Mouse (Mus musculus) retina, adult 2 months (tissue): ENCODE measurements around the gene Atxn7l1.
"Not testable (repeated sequence)": the region's sequence is repeated elsewhere in the genome, so short reads cannot be mapped to it uniquely, and the experiment has no call there.

Source experiments
- DNase-seq: peaks from one replicate; pipeline ENCODE4 v3.0.0-alpha.2; 2012; ENCODE audit warnings: low read depth, low spot score

Atxn7l1 gene

DNA sequence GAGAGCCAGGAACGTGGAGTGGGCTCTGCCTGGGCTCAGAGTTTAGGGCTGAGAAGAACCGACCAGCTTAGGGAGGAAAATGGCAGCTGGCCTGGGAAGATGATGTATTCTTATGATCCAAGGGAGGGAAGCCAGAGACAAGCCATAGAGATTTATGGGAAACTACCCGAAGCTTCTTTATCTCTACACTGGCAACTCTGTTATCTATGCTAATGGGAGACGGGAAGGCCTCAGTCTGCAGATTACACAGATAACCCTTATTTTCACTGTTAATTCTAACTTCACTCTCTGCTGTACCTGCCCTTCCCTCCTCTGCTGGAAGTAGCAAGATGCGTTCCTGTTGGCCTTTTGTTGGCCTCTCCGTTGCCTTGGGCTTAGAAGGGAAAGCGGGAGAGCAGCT, 5.6 kb downstream of the Atxn7l1 start:
- DNase-seq = no peak

DNA sequence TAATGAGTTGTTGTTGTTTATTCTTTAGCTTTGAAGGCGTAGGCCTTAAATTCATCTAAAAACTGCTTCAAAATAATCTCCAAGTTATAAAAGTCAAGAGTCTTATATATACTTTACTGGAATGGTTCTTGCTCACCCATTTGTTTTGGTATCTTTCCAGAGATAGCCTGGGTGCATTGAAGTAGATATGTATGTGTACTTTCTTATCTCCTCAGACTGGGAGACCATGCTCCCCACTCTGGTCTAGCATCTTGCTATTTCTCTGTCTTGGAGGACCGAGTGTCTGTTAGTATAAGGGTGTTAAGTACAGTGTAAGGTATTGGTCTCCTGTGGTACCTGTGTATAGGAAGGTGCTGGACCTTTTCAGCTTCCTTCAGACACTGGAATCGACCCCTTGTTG, 6.4 kb downstream of the Atxn7l1 start:
- no peak for DNase-seq

DNA sequence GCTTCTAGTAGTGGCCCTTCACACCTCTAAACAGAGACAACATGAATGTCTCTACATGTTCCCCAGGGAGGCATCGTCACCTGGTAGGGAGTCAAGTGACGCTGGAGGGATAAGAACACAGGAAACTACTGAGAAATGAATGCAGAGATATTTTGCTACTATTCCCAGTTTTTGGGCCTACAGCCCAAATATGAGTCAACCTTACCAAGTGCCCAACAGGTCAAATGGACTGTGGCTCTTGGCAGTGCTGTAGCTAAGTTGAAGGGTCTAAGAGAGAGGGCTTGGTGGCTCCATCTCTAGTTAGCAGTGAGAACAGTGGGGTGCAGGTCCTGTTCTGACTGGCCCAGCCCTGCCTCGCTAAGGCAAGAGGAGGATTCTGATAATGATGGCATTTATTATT, 7.2 kb downstream of the Atxn7l1 start:
- no peak for DNase-seq

DNA sequence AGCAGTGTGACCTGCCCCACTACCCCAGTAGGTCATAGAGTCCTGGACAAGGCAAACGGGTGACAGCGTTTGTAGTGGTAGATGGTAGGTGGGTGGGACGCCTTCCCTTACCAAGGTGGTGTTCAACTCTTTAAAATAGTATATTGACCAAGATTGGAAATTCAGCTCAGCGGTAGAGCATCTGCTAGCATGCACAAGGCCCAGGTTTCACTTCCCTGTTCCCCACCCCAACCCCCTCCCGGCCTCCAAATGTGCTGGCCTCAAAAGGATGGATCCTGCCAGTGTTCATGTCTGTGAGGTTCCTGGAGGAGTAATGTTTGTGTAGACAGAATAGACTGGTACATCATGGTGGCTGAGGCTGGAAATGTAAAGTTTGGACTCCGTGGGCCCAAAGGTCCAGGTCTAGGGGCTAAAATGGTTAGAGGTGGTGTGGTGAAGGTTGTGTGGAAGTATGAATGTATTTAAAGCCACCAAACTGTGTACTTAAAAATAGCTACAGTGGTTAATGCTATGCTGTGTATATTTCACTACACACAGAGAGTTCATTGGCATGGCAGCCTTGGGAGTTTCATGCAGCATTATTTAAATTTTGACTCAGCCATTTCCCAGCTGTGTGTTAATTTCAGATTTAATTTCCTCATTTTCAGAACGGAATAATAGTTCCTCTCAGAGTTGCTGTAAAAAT, 9.0 kb downstream of the Atxn7l1 start:
- no peak for DNase-seq

DNA sequence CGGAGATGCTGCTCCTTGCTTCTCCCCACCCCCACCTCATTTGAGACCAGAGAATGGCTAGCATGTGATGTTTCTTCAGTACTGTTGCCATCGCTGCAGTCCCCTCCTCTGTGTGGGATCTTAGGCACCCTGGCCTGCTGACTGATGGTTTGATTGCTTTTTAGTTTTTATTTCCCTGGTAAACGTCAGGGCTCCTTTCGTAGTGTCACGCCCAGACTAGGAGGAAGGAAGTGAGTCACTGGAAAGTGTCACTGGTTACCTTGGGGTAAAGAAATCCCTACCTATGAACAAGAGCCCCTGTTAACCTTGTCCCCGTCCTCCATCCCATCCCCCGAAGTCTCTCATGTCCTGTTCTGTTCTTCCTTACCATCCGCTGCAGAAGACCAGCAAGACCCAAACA, 10.8 kb downstream of the Atxn7l1 start:
- no peak for DNase-seq

DNA sequence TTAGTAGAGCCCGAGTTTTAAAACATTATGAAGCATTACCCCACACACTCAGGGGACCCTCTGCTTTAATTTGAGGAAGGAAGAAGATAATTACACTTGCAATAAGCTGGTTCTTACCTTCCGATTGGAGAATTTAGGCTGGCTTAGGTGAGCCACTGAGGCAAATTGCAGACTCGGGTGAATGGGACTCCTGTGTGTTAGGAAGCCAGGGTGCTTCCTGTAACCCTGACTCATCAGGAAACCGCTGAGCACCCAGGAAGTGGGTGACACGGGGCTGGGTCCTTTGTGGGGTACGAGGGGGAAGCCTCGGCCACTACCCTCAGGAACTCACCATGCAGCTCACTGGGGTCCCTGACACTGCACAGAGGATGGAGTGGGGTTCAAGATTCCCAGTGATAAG, 12.9 kb downstream of the Atxn7l1 start:
- no peak for DNase-seq

DNA sequence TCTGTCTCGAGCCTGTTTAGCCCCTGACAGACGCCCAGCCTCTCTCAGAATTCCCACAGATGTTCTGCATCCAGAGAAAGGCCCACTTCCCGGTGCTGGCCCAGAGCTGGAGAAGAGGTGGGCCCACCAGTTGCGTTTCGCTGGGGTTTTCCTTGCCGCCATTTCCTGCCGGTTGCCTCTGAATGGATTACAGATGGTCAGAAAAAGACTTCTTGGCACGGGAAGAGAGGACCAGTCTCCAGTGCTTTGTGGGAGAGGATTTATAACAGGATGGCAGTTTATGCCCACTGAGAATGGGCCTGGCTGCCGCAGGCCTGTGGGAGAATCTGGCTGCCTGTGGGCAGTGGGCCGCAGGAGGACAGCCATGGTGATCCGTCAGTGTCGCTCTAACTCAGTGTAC, 15.0 kb downstream of the Atxn7l1 start:
- no peak for DNase-seq

DNA sequence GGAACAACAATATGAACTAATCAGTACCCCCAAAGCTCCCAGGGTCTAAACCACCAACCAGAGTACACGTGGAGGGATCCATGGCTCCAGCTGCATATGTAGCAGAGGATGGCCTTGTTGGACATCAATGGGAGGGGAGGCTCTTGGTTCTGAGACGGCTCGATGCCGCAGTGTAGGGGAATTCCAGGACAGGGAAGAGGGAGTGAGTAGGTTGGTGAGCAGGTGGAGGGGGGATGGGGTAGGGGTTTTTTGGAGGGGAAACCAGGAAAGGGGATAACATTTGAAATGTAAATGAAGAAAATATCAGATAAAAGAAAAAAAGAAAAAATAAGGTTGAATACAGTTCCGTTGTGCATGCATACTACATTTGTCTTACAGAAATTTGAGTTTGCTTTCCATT, 16.5 kb downstream of the Atxn7l1 start:
- DNase-seq = not testable (repeated sequence)

DNA sequence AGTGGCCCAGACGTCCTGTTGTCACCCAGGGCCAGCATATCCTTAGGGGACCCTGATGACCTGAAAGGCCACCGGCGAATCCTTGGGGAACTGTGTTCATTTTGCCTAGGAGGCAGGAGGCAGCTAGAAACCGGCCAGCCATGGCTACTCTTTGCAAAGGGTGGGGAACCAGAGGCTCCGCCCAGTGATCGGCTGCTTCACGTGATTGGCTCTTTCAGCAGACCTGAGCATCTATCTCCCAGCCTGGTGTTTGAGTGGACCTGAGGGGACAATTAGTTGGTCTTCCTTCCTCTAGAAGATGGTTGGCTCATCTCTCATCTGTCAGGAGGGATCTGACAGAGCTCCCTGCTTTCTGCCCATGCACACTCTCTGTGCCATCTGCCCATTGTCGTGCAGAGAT, 19.2 kb downstream of the Atxn7l1 start:
- DNase-seq = no peak

DNA sequence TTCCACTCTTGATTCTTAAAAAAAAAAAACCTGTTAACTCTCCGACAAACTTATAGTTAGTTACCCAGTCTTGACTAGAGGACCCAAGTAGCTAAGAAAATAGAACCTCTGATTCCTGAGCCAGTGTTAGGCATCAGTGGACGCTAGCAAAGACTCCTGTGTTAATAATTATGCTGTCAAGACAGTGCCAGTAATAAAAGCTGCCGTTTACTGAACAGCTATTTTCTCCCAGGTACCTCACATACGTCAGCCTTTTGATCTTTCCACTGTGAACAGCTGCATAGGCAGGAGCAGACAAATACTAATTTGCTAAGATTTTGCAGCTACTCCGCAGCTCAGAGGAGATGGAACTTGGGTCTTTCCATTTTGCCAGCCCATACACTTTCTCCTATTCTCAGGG, 20.1 kb downstream of the Atxn7l1 start:
- DNase-seq = no peak

DNA sequence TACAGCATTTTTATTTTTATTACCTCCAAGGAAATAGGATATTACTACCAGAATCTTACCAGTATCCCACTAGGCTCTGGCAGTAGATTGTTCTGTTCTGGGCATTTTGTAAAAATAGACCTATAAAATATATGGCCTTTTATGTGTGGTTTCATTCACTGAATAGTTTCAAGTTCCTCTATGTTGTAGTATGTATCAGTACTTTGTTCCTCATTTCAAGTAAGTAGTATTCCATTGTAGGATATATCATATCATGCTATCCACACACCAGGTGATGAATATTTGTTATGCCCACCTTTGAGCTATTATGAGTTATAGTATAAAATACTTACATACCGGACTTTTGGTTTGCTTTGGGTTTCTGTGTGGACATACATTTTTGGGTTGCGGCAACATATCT, 21.0 kb downstream of the Atxn7l1 start:
- no peak for DNase-seq

DNA sequence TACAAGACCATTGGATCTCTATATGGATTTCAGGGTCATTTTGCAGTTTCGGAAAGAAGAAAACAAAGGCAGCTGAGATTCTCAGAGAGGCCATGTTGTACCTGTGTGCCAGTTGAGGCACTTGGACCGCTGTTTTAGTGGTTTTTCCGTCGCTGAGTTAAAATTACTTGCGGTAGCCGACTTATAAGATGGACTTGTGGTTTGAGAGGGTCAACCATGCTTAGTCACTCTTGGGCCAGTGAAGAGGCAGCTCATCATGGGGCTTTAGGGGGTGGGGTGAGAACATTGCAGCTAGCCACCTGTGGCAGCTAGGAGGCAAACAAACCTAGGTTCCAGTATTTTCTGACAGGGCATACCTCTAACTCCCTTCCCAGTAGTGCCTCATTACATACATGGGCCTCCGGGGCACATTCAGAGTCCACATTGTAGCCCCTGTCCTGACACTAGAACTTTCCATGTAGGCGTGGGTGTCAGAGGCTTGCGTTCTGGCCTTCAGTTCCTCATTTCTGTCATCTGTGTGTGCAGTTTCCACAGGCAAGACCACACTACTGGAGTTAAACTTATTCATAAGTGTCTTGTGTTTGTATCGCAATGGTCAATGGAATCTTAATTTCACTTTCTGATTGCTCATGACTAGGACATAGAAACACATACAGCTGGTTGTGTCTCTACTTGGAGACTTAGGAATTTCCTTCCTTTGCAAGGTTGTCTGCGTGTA, 22.4 kb downstream of the Atxn7l1 start:
- DNase-seq = no peak

DNA sequence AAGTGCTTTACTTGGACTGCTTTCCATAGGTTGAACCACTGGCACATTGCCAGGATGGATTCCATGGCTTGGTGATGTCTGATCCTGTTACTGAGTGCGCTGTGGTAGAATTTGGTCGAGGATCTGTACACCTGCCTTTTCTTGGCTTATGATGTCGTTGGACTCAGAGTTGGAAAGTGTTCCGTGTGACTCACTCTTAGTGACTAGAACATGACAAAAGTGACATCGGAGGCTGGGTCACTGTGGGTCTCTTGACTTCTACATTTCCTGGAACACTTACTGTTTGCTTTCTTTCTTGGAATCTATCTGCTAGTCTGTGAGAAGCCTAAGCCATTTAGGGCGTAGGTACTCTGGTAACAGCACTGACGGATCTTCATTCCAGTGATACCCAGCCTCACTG, 23.3 kb downstream of the Atxn7l1 start:
- DNase-seq = no peak

DNA sequence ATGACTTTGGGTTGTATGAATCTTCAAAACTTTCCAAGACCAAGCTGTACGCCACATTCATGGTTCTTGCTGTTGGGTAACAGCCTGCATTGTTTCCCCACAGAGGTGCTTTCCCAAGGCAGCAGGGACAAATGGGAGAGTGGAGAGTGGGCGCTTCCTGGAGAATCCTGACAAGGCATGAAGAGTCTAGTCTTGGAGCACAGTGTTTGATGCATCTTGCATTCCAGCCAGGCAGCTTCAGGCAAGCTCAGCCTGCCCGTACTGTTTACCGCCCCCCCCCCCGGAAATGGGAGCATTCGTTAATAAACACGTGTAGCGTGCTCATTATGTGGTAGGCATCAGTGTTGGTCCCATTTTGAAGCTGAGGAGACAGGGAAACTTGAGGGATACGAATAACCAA, 25.4 kb downstream of the Atxn7l1 start:
- DNase-seq = no peak

DNA sequence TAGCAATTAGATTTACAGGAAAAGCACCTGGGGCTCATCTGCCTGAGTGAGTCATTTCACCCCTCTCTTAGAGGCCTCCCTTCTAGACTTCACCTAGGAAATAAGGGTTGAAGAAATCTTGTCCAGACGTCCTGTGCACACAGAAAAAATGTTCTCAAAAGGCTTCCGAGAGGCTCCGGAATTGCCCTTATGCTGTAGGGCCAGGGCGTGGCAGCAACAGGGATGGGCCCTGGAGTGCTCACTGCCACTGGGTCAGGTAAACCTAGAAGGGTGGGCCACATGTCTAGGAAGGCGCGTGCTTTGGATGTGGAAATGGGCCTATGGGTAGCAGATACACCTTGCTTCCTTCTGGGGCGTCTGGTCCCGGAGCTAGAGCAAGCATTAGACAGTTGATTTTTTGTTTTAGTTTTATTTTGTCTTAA, 26.2 kb downstream of the Atxn7l1 start:
- DNase-seq = no peak

DNA sequence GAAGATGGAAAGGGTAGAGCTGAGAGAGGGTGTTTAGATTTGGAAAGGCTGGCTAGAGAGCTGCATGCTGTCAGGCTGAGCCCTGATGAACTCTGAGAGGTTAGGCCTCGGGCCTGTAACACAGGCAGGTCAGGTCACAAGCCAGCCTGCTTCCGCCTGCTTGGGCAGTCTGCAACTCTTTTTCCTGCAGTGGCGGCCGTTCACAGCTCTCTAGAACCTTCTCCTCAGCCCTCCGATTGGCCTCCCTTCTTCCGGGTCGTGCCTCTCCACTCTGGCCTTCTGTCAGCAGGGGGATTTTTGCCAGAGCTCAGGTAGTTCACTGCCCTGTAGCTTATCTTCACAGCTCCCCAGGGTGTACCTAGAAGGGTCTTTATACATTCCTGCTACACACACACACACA, 26.7 kb downstream of the Atxn7l1 start:
- DNase-seq = no peak

DNA sequence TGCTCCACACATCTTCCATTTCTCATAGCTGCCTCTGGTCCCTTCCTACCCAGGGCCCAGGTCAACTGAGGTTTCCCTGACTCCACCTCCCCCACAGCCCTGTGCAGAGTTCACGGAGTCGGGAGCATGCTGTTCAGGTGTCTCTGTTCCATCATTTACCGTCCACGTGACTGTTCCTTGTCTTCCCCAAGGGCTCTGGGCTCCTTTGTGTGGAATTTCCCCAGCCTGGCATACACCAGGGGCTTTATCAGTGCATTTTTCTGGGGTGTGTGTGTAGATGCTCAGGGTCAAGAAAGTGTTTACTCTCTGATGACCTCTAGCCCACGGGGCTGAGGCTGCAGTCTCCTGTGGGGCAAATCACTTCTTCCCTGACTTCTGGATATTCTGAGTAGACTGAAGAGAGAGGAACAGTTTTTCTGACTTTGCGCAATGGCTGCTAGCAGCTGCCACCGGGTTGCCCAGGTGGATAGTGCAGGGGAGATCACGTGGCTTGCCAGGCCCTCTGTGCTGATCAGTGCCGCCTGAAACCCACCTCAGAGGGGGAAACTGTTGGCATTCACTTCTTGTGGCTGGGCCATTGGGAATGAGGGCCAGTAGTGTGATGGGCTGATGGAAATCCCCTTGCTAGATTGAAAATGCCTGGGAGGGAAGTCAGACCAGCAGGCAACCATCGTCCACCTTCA, 27.3 kb downstream of the Atxn7l1 start:
- no peak for DNase-seq

DNA sequence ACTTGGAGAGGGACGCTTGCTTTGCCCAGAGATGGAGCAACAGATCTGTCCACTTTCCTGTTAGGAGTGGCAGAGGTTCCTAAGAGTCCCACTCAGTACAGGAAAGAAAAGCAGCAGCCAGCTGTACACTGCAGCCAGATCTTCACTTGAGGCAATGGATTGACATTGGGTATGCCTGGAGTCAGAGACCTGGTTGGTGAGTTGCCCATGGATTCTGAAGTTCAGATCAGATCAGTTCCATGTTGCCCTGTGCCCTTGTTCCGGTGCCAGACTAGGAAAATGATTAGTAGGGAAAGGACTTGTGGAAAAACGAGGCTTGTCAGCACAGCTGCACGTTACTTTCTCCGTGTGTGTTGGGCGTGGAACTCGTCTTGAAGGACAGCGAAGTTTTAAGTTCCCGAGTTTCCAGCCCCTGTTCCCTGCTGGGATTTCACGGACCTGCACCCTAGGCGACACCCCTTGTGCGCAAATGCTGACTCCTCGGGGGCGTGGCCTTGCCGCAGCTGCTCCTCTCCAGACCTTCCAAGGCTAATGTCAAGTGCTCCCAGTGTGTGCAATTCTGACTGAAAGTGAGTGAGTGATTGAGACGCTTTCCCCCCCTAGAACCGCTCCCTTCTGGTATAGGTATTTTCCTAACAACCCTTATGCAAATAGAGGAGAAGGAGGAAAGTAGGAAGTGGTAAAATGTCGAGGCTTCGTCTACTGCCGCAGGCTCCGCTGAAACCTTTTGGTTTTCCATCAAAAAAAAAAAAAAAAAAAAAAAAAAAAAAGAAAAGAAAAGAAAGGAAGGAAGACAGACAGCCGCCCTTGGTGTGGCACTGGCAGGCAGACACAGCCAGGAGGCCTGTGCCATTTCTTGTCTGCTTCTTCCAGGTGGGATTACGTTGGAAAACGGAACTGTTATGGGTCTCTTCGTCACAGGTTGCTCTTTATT, 28.4 kb downstream of the Atxn7l1 start:
- no peak for DNase-seq

DNA sequence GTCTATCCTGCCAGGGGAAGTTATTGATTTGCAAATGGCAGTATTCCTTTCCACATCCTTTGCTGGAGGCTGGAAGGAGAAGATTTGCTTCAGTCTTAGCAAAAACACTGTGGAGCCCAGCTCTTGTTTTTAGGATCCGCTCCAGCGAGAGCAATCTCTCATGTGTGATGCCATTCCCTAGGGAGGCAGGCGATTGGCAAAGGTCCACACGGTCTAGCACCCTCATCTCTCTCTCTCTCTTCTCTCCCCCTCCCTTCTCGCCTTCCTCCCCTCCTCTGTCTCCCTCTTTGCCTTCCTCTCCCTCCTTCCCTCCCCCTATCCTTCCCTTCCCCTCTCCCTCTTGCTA, 29.0 kb downstream of the Atxn7l1 start:
- no peak for DNase-seq

DNA sequence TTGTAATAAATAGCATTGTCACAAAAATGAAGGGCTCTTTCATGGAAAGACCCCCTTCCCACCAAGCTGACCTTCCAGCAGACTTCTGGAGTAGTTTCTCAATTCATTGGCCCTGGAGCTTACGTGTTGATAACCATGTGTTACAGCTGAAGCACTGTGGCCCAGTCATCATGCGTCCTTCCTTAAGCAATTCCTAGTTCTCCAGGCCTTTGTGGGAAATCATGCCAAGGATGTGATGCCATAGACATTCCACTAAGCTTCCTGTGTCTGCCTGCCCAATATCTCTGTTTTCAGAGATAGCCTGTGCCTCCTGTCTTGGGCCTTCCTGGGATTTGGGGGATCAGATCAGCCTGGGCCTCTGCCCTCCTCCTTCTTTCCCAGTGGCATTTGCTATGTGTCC, 32.9 kb downstream of the Atxn7l1 start:
- DNase-seq = no peak

DNA sequence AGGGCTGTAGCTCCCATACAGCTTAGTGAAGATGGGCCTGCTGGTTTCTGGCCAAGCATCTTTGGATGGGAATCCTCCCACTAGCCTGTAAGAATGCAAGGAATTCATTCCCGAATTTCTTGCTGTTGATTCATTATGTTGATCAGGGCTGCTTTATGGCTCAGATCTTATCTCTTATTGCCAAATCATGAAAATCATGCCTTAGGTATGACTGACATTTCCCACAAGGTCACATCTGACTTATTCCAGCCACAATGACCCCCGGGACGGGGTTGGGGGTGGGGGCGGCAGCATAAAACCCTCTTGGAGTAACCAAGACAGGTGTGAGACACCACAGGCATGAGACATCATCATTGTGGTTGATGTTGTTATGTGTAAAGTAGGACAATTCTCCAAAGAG, 34.4 kb downstream of the Atxn7l1 start:
- DNase-seq = no peak
